Mouse (Mus musculus) layer of hippocampus, postnatal 25 days (tissue): ENCODE data around the gene Adcy7. TPM values are rescaled to one million over a fixed set of nuclear protein-coding genes. Genes with fewer than 3 reads are reported as not detected.

ENCODE experiments used
- DNase-seq, 2 experiments: peaks; one replicate each; pipeline ENCODE4 v3.0.0; 2022; ENCODE audit warnings: mixed read lengths in 2 of 2, low spot score in 1 of 2; ENCODE audit errors: extremely low spot score in 1 of 2
- total RNA-seq, 2 experiments: library from RNA; stranded (reverse); gene quantifications; 2 replicates each; pipeline ENCODE4 v1.2.3; 2021

Gene Adcy7
- total RNA-seq, 2 experiments from 2014 or later: 2.7 to 3.2 TPM

- no peak for DNase-seq
These were observed 2.1 kb upstream of the Adcy7 start for GRCm38 (mm10) chr8:88270086-88270485.

- DNase-seq: no peak
These were observed 838 bp downstream of the Adcy7 start for GRCm38 (mm10) chr8:88273051-88273430.

DNA sequence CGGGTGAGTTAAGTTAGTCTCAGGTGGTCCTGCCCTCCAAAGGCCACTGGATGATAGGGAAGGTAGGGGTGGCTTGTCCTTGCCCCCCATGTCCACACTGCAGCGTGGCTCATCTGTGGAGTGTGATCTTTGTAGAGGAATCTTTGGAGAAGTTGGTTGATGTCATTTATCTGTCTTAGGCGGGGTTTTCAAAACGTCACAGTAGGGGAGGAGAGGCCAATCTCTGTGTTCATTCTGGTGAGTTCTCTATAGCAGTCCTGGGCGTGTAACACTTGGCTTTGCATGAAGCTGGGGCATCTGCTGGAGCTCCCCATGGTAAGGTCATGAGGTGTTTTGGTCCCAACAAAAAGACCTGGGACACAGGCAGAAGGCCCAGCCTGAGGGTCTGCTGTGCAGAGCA is 1.9 kb downstream of the Adcy7 start:
- DNase-seq: no peak

GRCm38 (mm10) chr8:88279220-88279619 is 7.0 kb downstream of the Adcy7 start:
- no peak for DNase-seq

- no peak for DNase-seq
These were observed 7.5 kb downstream of the Adcy7 start for GRCm38 (mm10) chr8:88279670-88280069.

DNA sequence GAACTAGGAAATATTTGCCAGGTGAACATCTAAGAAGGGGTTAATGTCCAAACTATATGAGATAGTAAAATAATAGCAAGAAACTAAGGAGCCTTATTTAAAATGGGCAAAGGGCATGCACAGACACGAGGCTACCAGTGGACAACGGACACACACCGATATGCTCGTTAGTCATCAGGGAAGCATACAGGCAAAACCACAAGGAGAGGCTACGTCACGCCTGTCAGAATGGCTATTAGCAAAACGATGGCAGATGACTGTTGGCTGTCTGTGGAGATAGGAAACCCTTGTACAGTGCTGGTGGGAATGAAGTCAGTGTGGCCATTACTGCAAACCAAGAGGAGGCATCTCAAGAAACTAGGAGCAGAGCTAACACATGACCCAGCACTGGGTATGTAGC is 8.7 kb downstream of the Adcy7 start:
- no peak for DNase-seq

- no peak for DNase-seq
These were observed 10.5 kb downstream of the Adcy7 start for GRCm38 (mm10) chr8:88282684-88283083.

GRCm38 (mm10) chr8:88283243-88284115 is 11.3 kb downstream of the Adcy7 start:
- no peak for DNase-seq

- DNase-seq: no peak
These were observed 12.5 kb downstream of the Adcy7 start for GRCm38 (mm10) chr8:88284738-88285137.

DNA sequence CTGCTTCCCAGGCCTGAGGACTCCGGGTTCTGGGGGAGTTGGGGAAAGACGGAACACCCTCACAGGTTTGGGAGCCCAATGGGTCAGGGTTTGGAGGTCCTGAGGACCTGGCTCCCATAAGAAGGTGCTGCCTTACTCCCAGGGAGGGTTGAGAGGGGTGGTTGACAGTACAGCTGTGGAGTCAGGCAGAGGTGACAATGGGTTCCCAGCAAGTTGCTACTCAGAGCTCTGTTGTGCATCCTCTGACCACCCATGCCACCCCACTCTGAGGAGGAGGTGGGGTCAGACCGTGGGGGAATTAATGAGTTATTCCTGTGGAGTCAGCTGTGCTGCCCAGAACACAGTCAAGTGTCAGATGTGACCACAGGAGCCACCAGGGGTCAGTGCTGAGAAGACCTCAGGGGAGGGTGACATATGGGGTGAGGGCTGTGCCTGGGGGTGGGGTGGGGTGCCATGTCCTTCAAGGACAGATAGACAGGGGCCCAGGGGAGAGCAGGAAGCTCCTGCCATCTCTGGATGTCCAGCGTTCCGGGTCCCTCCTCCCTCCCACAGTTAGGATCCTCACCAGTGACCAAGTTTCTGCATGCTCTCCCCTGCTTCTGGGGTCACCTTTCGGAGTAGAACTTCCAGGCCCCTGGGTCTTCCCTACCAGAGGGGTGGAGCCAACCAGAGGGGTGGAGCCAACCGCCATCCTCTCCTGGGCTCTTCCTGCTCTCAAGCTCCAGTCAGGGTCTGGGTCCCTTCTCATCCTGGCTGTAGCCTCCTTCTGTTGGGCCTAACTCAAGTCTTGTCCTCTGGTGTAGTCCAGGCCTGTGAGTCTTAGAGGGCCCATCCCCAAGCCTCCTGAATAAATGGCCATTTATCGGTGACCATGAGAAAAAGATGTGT is 13.5 kb downstream of the Adcy7 start:
- no peak for DNase-seq

DNA sequence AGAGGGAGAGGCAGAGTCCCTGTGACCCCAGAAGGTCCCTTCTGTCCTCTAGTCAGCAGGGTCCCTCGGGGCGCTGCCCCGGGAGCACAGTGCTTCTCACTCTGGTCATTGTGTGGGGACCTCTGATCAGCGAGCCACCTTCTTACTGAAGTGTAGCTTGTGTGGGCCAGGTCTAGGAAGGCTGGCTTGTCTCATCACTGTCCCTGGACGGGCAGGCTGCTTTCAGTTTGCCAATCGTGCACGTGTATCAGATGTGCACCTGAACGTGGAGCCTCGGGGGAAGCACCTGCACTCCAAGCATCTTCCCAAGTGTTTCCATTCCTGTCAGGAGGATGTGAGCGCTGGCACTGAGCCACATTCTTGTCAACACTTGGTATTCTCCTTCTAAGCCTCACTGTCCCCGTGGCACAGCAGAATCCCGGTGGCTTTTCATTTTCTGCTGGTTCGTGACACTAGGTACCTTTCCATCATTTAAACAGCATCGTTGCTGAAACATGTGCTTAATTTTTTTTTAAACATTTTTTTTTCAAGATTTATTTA is 14.3 kb downstream of the Adcy7 start:
- DNase-seq: no peak

- DNase-seq: no peak
These were observed 16.5 kb downstream of the Adcy7 start for GRCm38 (mm10) chr8:88288622-88289242.

- no peak for DNase-seq
These were observed 17.7 kb downstream of the Adcy7 start for GRCm38 (mm10) chr8:88289901-88290300.

GRCm38 (mm10) chr8:88290326-88291304 is 18.4 kb downstream of the Adcy7 start:
- DNase-seq: no peak

- DNase-seq: no peak
These were observed 19.1 kb downstream of the Adcy7 start for GRCm38 (mm10) chr8:88291305-88291690.

GRCm38 (mm10) chr8:88292926-88293325 is 20.7 kb downstream of the Adcy7 start:
- no peak for DNase-seq

- no peak for DNase-seq
These were observed 21.6 kb downstream of the Adcy7 start for GRCm38 (mm10) chr8:88293590-88294356.

DNA sequence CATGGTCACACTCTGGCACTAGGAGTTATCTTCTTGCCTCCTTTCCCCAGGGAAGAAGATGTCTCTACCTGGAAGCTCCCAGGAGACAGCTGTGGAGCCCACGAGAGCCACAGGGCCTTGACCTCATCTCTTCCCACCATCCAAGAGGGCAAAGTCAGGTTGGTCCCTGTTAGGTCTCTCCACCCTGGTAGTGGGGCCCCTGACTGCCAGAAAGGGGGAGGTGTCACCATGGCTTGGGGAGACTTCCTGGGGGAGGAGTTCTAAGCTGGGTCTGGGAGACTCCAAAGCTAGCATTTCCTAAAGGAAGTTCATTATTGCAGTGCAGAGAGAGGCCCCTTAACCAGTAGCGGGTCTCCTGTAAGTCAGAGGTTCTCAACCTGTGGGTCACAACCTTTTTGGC is 22.8 kb downstream of the Adcy7 start:
- DNase-seq: no peak
